Mouse (Mus musculus): ENCODE measurements around the gene Olfr202. TPM values are rescaled to one million over a fixed set of nuclear protein-coding genes. Genes with fewer than 3 reads are reported as not detected.
"Not testable (repeated sequence)": the region's sequence is repeated elsewhere in the genome, so short reads cannot be mapped to it uniquely, and the experiment has no call there.

Gene Olfr202
- polyA plus RNA-seq, 1 experiment from 2014 or later = not detected

GRCm38 (mm10) chr16:59280542-59280941 lies 6.1 kb downstream of the Olfr202 start:
- no peak for DNase-seq (ENCODE audit: low spot score)
- Histone ChIP-seq H3K9ac (ENCODE audit: low read depth, low read length) (no peak overlapping the region), H3K36me3 (ENCODE audit: insufficient read depth, low read length) (no peaks in the 10 kb centered on the region), H3K9me3 (replicated peaks; ENCODE audit: low read length) (no peaks in the 10 kb centered on the region), H3K4me1 (replicated peaks; ENCODE audit: insufficient read depth, low read length) (no peaks in the 10 kb centered on the region), H3K27ac (no peak overlapping the region), H3K4me3 (replicated peaks; ENCODE audit: low read depth, low read length) (no peak overlapping the region), H3K4me2 (ENCODE audit: low read length) (no peak overlapping the region), H3K27me3 (ENCODE audit: insufficient read depth, low read length) (no peaks in the 10 kb centered on the region)
- WGBS = 52% methylated on average over 3 of the region's 3 CpGs
- ATAC-seq (replicated peaks; ENCODE audit: low FRiP score, low read depth) = no peak
- TF ChIP-seq CTCF (IDR thresholded peaks at IDR 0.05; ENCODE audit: low read depth) = no peak

- not testable (repeated sequence) for H3K9ac ChIP-seq (ENCODE audit: low read depth, low read length); DNase-seq (ENCODE audit: low spot score); H3K27me3 ChIP-seq (ENCODE audit: insufficient read depth, low read length); H3K36me3 ChIP-seq (ENCODE audit: insufficient read depth, low read length); ATAC-seq (replicated peaks; ENCODE audit: low FRiP score, low read depth); H3K4me1 ChIP-seq (replicated peaks; ENCODE audit: insufficient read depth, low read length); H3K27ac ChIP-seq; H3K4me3 ChIP-seq (replicated peaks; ENCODE audit: low read depth, low read length); H3K9me3 ChIP-seq (replicated peaks; ENCODE audit: low read length); H3K4me2 ChIP-seq (ENCODE audit: low read length)
- WGBS = 90% methylated on average over 4 of the region's 4 CpGs
These were observed 14.1 kb downstream of the Olfr202 start, which contains the start of gene Olfr201 for GRCm38 (mm10) chr16:59272532-59272931. TSS of gene Olfr201 (minus strand) at chr16:59272632.

GRCm38 (mm10) chr16:59269097-59269496 lies 17.5 kb downstream of the Olfr202 start:
- not testable (repeated sequence) for H3K27me3 ChIP-seq (ENCODE audit: insufficient read depth, low read length); ATAC-seq (replicated peaks; ENCODE audit: low FRiP score, low read depth); H3K4me1 ChIP-seq (replicated peaks; ENCODE audit: insufficient read depth, low read length); H3K4me3 ChIP-seq (replicated peaks; ENCODE audit: low read depth, low read length); H3K36me3 ChIP-seq (ENCODE audit: insufficient read depth, low read length); H3K27ac ChIP-seq; H3K4me2 ChIP-seq (ENCODE audit: low read length); H3K9me3 ChIP-seq (replicated peaks; ENCODE audit: low read length); DNase-seq (ENCODE audit: low spot score); H3K9ac ChIP-seq (ENCODE audit: low read depth, low read length)
- WGBS = 76% methylated on average over 4 of the region's 4 CpGs

- TF ChIP-seq CTCF (IDR thresholded peaks at IDR 0.05; ENCODE audit: low read depth) = no peak
- H3K4me3 ChIP-seq (replicated peaks; ENCODE audit: low read depth, low read length) = no peak overlapping the region
- no peak overlapping the region for H3K27ac ChIP-seq
- H3K4me2 ChIP-seq (ENCODE audit: low read length) = no peak overlapping the region
- no peaks in the 10 kb centered on the region for H3K27me3 ChIP-seq (ENCODE audit: insufficient read depth, low read length)
- H3K36me3 ChIP-seq (ENCODE audit: insufficient read depth, low read length) = no peaks in the 10 kb centered on the region
- DNase-seq (ENCODE audit: low spot score) (no peak), ATAC-seq (replicated peaks; ENCODE audit: low FRiP score, low read depth) (no peak)
- H3K9me3 ChIP-seq (replicated peaks; ENCODE audit: low read length) = no peaks in the 10 kb centered on the region
- no peaks in the 10 kb centered on the region for H3K4me1 ChIP-seq (replicated peaks; ENCODE audit: insufficient read depth, low read length)
- 87% methylated on average over 17 of the region's 17 CpGs for WGBS
- H3K9ac ChIP-seq (ENCODE audit: low read depth, low read length) = no peak overlapping the region
These were observed 36.9 kb downstream of the Olfr202 start for GRCm38 (mm10) chr16:59249684-59250083.

Other genes starting within 250 kb of the Olfr202 start
- gene Olfr187, start 247.0 kb downstream of the Olfr202 start, polyA plus RNA-seq (2015; fragmentation: Nextera tagmentation; extraction: Ambion mirVana) = not detected in 2 replicates
- gene Olfr190, start 208.8 kb downstream of the Olfr202 start, polyA plus RNA-seq (2015; fragmentation: Nextera tagmentation; extraction: Ambion mirVana) = not detected in 2 replicates
- gene Olfr191, start 197.0 kb downstream of the Olfr202 start, polyA plus RNA-seq (2015; fragmentation: Nextera tagmentation; extraction: Ambion mirVana) = not detected in 2 replicates
- not detected in 2 replicates for gene Olfr193, start 174.9 kb downstream of the Olfr202 start, polyA plus RNA-seq (2015; fragmentation: Nextera tagmentation; extraction: Ambion mirVana)
- not detected in 2 replicates for gene Olfr194, start 165.7 kb downstream of the Olfr202 start, polyA plus RNA-seq (2015; fragmentation: Nextera tagmentation; extraction: Ambion mirVana)
- 0.24 and 0.34 TPM in 2 replicates for gene Olfr195, start 139.7 kb downstream of the Olfr202 start, polyA plus RNA-seq (2015; fragmentation: Nextera tagmentation; extraction: Ambion mirVana)
- gene Olfr196, start 116.3 kb downstream of the Olfr202 start, polyA plus RNA-seq (2015; fragmentation: Nextera tagmentation; extraction: Ambion mirVana) = not detected in 2 replicates
- not detected in 2 replicates for gene Olfr198, start 83.3 kb downstream of the Olfr202 start, polyA plus RNA-seq (2015; fragmentation: Nextera tagmentation; extraction: Ambion mirVana)
- not detected in 2 replicates for gene Olfr199, start 67.0 kb downstream of the Olfr202 start, polyA plus RNA-seq (2015; fragmentation: Nextera tagmentation; extraction: Ambion mirVana)
- not detected in 2 replicates for gene Olfr201, start 14.2 kb downstream of the Olfr202 start, polyA plus RNA-seq (2015; fragmentation: Nextera tagmentation; extraction: Ambion mirVana)
- gene Olfr203, start 12.1 kb upstream of the Olfr202 start, polyA plus RNA-seq (2015; fragmentation: Nextera tagmentation; extraction: Ambion mirVana) = not detected in 2 replicates
- not detected in 2 replicates for gene Olfr204, start 31.5 kb upstream of the Olfr202 start, polyA plus RNA-seq (2015; fragmentation: Nextera tagmentation; extraction: Ambion mirVana)
- gene Olfr205, start 44.3 kb upstream of the Olfr202 start, polyA plus RNA-seq (2015; fragmentation: Nextera tagmentation; extraction: Ambion mirVana) = not detected in 2 replicates
- not detected in 2 replicates for gene Olfr206, start 62.5 kb upstream of the Olfr202 start, polyA plus RNA-seq (2015; fragmentation: Nextera tagmentation; extraction: Ambion mirVana)
- gene Olfr209, start 77.2 kb upstream of the Olfr202 start, polyA plus RNA-seq (2015; fragmentation: Nextera tagmentation; extraction: Ambion mirVana) = not detected in 2 replicates
- not detected in 2 replicates for gene Gabrr3, start 120.5 kb upstream of the Olfr202 start, polyA plus RNA-seq (2015; fragmentation: Nextera tagmentation; extraction: Ambion mirVana)
- 26.6 TPM in 2 replicates for gene Riox2, start 185.0 kb upstream of the Olfr202 start, polyA plus RNA-seq (2015; fragmentation: Nextera tagmentation; extraction: Ambion mirVana)

All from kidney, postnatal 0 days (tissue).